Mouse (Mus musculus): ENCODE data around the gene Cnot6. TPM values are rescaled to one million over a fixed set of nuclear protein-coding genes. Genes with fewer than 3 reads are reported as not detected.

The Cnot6 gene
- polyA plus RNA-seq, 1 experiment from 2014 or later = 24.4 TPM

- 30% methylated on average over 1 of the region's 1 CpGs for WGBS (ENCODE audit: insufficient replicate concordance)
- Histone ChIP-seq H3K27ac (no peak overlapping the region), H3K27me3 (no peaks in the 10 kb centered on the region), H3K36me3 (no peaks in the 10 kb centered on the region), H3K9ac (no peak overlapping the region), H3K4me1 (replicated peaks) (peaks cover 3% of the 10 kb centered on the region; the same call in 1 of the 2 replicates), H3K4me2 (no peak overlapping the region), H3K4me3 (replicated peaks) (no peak overlapping the region), H3K9me3 (replicated peaks) (no peaks in the 10 kb centered on the region)
- DNase-seq = no peak
- ATAC-seq (ENCODE audit: low read depth) = no peak
Observed at GRCm38 (mm10) chr11:49737625-49738024, 25.1 kb upstream of the Cnot6 start.

- no peak overlapping the region for H3K9ac ChIP-seq
- 58% methylated on average over 11 of the region's 11 CpGs for WGBS (ENCODE audit: insufficient replicate concordance)
- H3K36me3 ChIP-seq = no peaks in the 10 kb centered on the region
- no peaks in the 10 kb centered on the region for H3K27me3 ChIP-seq
- H3K4me3 ChIP-seq (replicated peaks) = no peak overlapping the region
- ATAC-seq (ENCODE audit: low read depth) (no peak), DNase-seq (no peak)
- H3K27ac ChIP-seq = no peak overlapping the region
- no peaks in the 10 kb centered on the region for H3K9me3 ChIP-seq (replicated peaks)
- H3K4me1 ChIP-seq (replicated peaks) = 0 out of 2 replicates have a peak, but pooled peaks cover 3% of the 10 kb centered on the region
- H3K4me2 ChIP-seq = no peak overlapping the region
Observed at GRCm38 (mm10) chr11:49734771-49735170, 22.2 kb upstream of the Cnot6 start.

DNA sequence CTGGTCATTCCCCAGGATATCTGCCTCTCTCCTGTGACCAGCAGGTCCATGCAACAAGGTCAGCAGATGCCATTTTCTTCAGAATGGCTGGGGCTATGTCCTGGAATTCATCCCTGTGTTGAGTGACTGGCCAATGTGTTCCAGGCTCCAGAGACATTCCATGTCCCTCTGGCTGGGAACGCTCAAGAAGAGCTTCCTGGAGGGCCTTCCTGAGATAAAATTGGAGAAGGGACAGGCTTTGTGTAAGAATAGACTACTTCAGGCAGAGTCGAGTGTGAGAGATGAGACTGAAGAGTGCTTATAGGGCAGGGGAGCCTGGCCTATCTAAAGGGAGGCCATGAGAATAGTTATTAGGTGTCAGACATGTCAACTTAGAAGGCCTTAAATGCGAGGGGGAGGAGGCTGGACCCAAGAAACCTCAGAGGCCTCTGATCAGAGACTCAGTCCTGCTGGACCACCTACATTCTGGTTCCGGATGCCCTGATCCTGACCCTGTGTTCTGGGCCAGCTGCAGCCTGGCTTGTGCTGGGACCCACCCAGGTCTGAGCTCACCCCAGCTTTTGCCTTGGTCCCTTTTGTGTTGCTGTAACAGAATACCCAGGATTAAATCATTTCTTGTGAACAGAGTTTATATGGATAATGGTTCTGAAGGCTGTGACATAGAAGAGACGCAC is 17.9 kb upstream of the Cnot6 start:
- H3K36me3 ChIP-seq = no peaks in the 10 kb centered on the region
- ATAC-seq (ENCODE audit: low read depth) (no peak), DNase-seq (no peak)
- no peaks in the 10 kb centered on the region for H3K27me3 ChIP-seq
- no peak overlapping the region for H3K9ac ChIP-seq
- no peak overlapping the region for H3K4me2 ChIP-seq
- no peak overlapping the region for H3K27ac ChIP-seq
- no peak overlapping the region for H3K4me3 ChIP-seq (replicated peaks)
- H3K9me3 ChIP-seq (replicated peaks) = no peaks in the 10 kb centered on the region
- WGBS (ENCODE audit: insufficient replicate concordance) = 60% methylated on average over 5 of the region's 5 CpGs
- H3K4me1 ChIP-seq (replicated peaks) = no peaks in the 10 kb centered on the region

DNA sequence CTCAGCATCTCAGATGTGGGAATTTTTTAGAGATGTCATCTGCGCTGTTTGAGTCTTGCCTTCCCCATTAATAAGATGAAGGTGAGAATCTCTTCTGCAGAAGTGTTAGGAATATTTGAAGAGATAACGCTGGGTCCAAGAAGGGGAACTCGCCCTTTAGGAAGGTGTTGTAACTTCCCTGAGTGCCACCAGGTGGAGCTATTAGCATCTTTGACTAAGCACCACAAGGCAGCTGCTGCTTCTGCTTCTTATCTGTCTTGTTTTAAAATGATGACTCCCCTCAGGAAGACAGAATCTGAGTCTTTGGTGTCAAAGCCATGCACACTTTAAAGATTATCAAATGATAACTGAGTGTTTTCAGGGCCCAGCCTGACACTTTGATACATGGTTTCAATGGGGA is 15.4 kb upstream of the Cnot6 start:
- Histone ChIP-seq H3K4me3 (replicated peaks) (no peak overlapping the region), H3K27ac (no peak overlapping the region), H3K36me3 (no peaks in the 10 kb centered on the region), H3K9me3 (replicated peaks) (no peaks in the 10 kb centered on the region), H3K4me1 (replicated peaks) (peaks cover 11% of the 10 kb centered on the region), H3K27me3 (no peaks in the 10 kb centered on the region), H3K9ac (no peak overlapping the region), H3K4me2 (no peak overlapping the region)
- DNase-seq (peak; percentile 40), ATAC-seq (ENCODE audit: low read depth) (no peak)
- WGBS (ENCODE audit: insufficient replicate concordance) = 6% methylated on average over 3 of the region's 3 CpGs

DNA sequence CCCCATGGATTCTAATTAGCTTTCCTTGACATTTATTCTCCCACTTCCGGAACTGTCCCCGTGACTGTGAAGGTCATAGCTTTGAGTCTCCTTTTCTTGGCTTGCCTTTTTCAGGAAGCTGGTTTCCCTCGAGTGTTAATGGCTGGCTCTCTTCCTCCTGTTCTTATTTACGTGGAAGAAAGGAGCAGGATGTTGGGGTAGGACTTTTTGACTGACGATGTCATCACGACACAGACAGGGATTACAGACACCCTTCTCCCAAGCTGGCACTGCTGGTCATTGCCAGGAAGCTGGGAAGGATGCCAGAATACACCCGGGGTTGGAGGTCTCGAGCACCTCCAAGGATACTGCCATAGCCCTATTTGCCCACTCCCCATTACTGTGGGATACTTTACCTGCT is 14.3 kb upstream of the Cnot6 start:
- Histone ChIP-seq H3K4me2 (no peak overlapping the region), H3K4me3 (replicated peaks) (no peak overlapping the region), H3K36me3 (no peaks in the 10 kb centered on the region), H3K27ac (no peak overlapping the region), H3K9me3 (replicated peaks) (no peaks in the 10 kb centered on the region), H3K27me3 (no peaks in the 10 kb centered on the region), H3K9ac (no peak overlapping the region), H3K4me1 (replicated peaks) (peaks cover 20% of the 10 kb centered on the region)
- WGBS (ENCODE audit: insufficient replicate concordance) = 45% methylated on average over 8 of the region's 8 CpGs
- ATAC-seq (ENCODE audit: low read depth) (no peak), DNase-seq (no peak)

DNA sequence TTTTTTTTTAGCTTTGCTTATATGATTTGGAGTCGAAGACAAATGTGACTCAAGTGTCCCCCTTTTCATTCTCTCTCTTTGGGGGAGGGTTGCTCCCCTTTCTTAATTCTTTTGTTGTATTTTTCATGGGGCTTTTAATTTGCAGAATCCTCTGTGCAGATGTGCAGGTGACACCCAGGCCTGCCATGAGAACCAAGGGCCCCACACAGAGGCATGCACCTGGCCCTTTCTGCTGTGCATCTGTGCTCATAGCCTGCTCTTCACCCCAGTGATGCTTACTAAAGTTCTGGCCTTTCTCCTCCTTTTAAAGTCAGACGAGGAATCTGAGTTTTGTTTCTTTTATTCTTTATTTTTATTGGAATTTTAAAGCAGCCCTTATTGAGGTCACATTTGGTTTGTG is 12.2 kb upstream of the Cnot6 start:
- no peaks in the 10 kb centered on the region for H3K9me3 ChIP-seq (replicated peaks)

DNA sequence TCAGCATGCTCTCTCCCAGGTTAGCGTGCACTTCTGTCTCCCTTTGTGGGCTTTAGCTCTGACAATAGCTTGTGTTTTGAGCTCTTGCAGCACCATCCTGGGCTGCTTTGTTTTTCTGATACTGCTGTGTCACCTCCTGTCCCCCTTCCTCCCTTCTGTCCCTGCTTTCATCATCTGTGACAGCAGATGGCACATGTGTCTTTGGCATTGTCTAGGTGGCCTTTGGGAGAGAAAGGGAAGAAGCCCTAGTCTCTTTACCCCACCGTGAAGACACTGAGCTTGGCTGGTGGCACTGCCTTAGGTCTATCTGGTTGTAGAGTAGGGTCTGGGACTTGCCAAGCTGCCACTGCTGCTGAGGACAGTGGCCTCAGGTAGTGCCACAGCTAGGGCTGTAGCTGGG is 10.8 kb upstream of the Cnot6 start:
- Histone ChIP-seq H3K4me3 (replicated peaks) (no peak overlapping the region), H3K9ac (no peak overlapping the region), H3K9me3 (replicated peaks) (no peaks in the 10 kb centered on the region), H3K36me3 (no peaks in the 10 kb centered on the region), H3K4me1 (replicated peaks) (peaks cover 44% of the 10 kb centered on the region), H3K4me2 (no peak overlapping the region), H3K27me3 (no peaks in the 10 kb centered on the region), H3K27ac (no peak overlapping the region)
- DNase-seq = no peak
- no peak for ATAC-seq (ENCODE audit: low read depth)
- WGBS (ENCODE audit: insufficient replicate concordance) = 32% methylated on average over 2 of the region's 2 CpGs

More for the DNA sequence above, 12.2 kb upstream of the Cnot6 start:
- ATAC-seq (ENCODE audit: low read depth) (no peak), DNase-seq (no peak)
- WGBS (ENCODE audit: insufficient replicate concordance) = 63% methylated on average over 2 of the region's 2 CpGs
- no peak overlapping the region for H3K4me2 ChIP-seq
- no peaks in the 10 kb centered on the region for H3K36me3 ChIP-seq
- H3K4me1 ChIP-seq (replicated peaks) = peaks cover 40% of the 10 kb centered on the region
- H3K27me3 ChIP-seq = no peaks in the 10 kb centered on the region
- H3K27ac ChIP-seq = no peak overlapping the region
- H3K4me3 ChIP-seq (replicated peaks) = no peak overlapping the region
- H3K9ac ChIP-seq = no peak overlapping the region

- H3K27ac ChIP-seq = no peak overlapping the region
- H3K9ac ChIP-seq = no peak overlapping the region
- H3K36me3 ChIP-seq = no peaks in the 10 kb centered on the region
- WGBS (ENCODE audit: insufficient replicate concordance) = 71% methylated on average over 6 of the region's 6 CpGs
- H3K4me3 ChIP-seq (replicated peaks) = no peak overlapping the region
- H3K27me3 ChIP-seq = no peaks in the 10 kb centered on the region
- no peak overlapping the region for H3K4me2 ChIP-seq
- ATAC-seq (ENCODE audit: low read depth) (no peak), DNase-seq (no peak)
- H3K4me1 ChIP-seq (replicated peaks) = peaks cover 44% of the 10 kb centered on the region
- no peaks in the 10 kb centered on the region for H3K9me3 ChIP-seq (replicated peaks)
Observed at GRCm38 (mm10) chr11:49722692-49723091, 10.2 kb upstream of the Cnot6 start.

GRCm38 (mm10) chr11:49721358-49721757 is 8.8 kb upstream of the Cnot6 start:
- H3K4me1 ChIP-seq (replicated peaks) = peaks cover 44% of the 10 kb centered on the region
- peak overlapping the region; percentile 26; the same call in 1 of the 2 replicates for H3K9ac ChIP-seq
- no peaks in the 10 kb centered on the region for H3K9me3 ChIP-seq (replicated peaks)
- H3K27me3 ChIP-seq = no peaks in the 10 kb centered on the region
- no peak overlapping the region for H3K4me3 ChIP-seq (replicated peaks)
- H3K36me3 ChIP-seq = no peaks in the 10 kb centered on the region
- ATAC-seq (ENCODE audit: low read depth) (peak; percentile 88), DNase-seq (peak; percentile 17)
- peak overlapping the region; percentile 35 for H3K4me2 ChIP-seq
- H3K27ac ChIP-seq = peak overlapping the region; percentile 53; the same call in 1 of the 2 replicates
- WGBS (ENCODE audit: insufficient replicate concordance) = 24% methylated on average over 1 of the region's 1 CpGs

GRCm38 (mm10) chr11:49719466-49720151 is 7.1 kb upstream of the Cnot6 start:
- H3K4me1 ChIP-seq (replicated peaks) = peaks cover 44% of the 10 kb centered on the region
- ATAC-seq (ENCODE audit: low read depth) (no peak), DNase-seq (no peak)
- no peak overlapping the region for H3K27ac ChIP-seq
- no peak overlapping the region for H3K4me3 ChIP-seq (replicated peaks)
- 44% methylated on average over 8 of the region's 8 CpGs for WGBS (ENCODE audit: insufficient replicate concordance)
- H3K27me3 ChIP-seq = no peaks in the 10 kb centered on the region
- no peaks in the 10 kb centered on the region for H3K9me3 ChIP-seq (replicated peaks)
- H3K9ac ChIP-seq = no peak overlapping the region
- no peaks in the 10 kb centered on the region for H3K36me3 ChIP-seq
- H3K4me2 ChIP-seq = no peak overlapping the region

DNA sequence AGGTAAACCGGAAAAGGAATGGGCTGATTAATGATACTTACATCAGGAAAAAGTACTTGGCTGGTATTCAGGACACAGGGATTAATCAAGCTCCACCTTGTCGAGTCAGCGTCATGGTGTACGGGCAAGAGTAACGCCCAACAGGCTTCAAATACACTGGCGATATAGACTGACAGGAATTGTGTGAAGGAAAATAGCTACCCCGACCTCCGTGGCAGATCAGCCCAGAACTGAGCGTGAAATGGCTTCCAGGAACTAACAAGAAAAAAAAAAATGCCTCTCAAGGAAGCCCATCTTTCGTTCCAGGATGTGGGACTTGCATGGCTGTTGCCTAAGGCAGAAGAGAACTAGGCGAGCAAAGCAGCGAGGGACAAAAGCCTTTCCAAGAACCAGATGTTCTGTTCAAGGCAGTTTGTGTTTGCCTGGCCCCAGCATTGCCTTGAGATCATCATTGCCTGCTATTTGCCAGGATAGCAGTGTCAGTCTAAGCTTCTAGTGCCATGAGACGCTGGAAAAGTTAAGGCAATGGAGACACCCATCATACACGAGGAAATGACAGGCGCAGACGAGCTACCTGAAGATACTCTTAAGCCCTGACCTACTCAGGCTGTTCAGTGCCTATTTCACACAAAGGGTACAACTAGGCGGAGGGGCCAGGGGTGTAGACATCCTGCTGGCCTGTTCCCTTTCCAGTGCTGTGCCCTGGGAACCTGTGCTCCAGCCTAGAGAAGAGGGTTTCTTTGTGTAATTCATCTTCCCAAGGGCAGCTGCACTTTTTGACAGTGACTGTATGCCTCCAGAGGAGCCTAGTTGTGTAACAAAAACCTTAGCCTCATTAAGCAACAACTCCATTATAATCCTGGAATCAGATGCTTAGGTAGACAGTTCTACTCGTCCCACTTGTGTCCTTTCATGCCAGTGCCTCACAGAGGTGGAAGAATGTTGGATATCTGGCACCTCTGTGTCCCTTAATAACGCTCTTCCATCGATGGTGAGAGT is 1.1 kb upstream of the Cnot6 start:
- ATAC-seq (ENCODE audit: low read depth) = peak; percentile 67
- 35% methylated on average over 20 of the region's 20 CpGs for WGBS (ENCODE audit: insufficient replicate concordance)
- peak overlapping the region; percentile 79 for H3K4me2 ChIP-seq
- H3K4me3 ChIP-seq (replicated peaks) = peak overlapping the region; percentile 99
- peaks cover 43% of the 10 kb centered on the region for H3K4me1 ChIP-seq (replicated peaks)
- H3K36me3 ChIP-seq = 0 out of 2 replicates have a peak, but pooled peaks cover 5% of the 10 kb centered on the region
- H3K27ac ChIP-seq = peak overlapping the region; percentile 88
- peak overlapping the region; percentile 99 for H3K9ac ChIP-seq
- H3K27me3 ChIP-seq = no peaks in the 10 kb centered on the region
- peak; percentile 40 for DNase-seq
- no peaks in the 10 kb centered on the region for H3K9me3 ChIP-seq (replicated peaks)
